Mouse (Mus musculus): ENCODE measurements around the gene Psmd10. TPM values are rescaled to one million over a fixed set of nuclear protein-coding genes. Genes with fewer than 3 reads are reported as not detected.

Psmd10 gene
- polyA plus RNA-seq, 1 experiment from 2014 or later, result 46.6 TPM

GRCm38 (mm10) chrX:140953618-140954017 is 2.9 kb downstream of the Psmd10 start:
- 47% methylated on average over 4 of the region's 4 CpGs for WGBS (ENCODE audit: insufficient replicate concordance)
- H3K9ac ChIP-seq, result peak overlapping the region; percentile 74
- H3K9me3 ChIP-seq (replicated peaks), result no peaks in the 10 kb centered on the region
- H3K4me3 ChIP-seq (replicated peaks), result peak overlapping the region; percentile 65
- H3K36me3 ChIP-seq, result peaks cover 17% of the 10 kb centered on the region
- DNase-seq (peak; percentile 57), ATAC-seq (ENCODE audit: low read depth) (peak; percentile 76)
- peak overlapping the region; percentile 90 for H3K27ac ChIP-seq
- H3K4me1 ChIP-seq (replicated peaks), result no peaks in the 10 kb centered on the region
- H3K4me2 ChIP-seq, result peak overlapping the region; percentile 53
- H3K27me3 ChIP-seq, result no peaks in the 10 kb centered on the region; the same call in 1 of the 2 replicates

- H3K27ac ChIP-seq, result no peak overlapping the region
- no peaks in the 10 kb centered on the region for H3K36me3 ChIP-seq
- H3K4me1 ChIP-seq (replicated peaks), result no peaks in the 10 kb centered on the region
- WGBS (ENCODE audit: insufficient replicate concordance), result 58% methylated on average over 5 of the region's 5 CpGs
- peaks cover 20% of the 10 kb centered on the region for H3K27me3 ChIP-seq
- ATAC-seq (ENCODE audit: low read depth), result no peak
- H3K9me3 ChIP-seq (replicated peaks), result no peaks in the 10 kb centered on the region
- no peak overlapping the region for H3K9ac ChIP-seq
- H3K4me3 ChIP-seq (replicated peaks), result no peak overlapping the region
- DNase-seq, result no peak
- no peak overlapping the region for H3K4me2 ChIP-seq
These were observed 20.3 kb downstream of the Psmd10 start for GRCm38 (mm10) chrX:140936271-140936670.

DNA sequence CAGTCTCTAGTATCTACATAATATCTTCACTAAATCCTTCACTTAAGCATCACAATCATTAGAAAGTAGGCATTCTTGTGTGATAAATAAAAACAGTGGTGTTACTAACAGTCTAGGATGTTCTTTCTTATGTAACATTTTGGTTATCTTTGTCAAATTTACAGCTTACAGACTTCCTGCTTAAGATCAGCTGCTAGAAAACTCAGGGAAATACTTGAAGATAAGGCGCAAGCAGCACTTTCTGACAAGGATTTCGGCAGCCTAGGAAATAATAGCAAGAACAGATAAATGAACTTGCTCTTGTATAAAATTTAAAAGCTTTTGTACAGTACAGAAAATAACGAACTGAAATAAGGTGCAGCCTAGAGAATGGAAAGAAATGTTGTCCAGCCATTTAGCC is 23.3 kb downstream of the Psmd10 start:
- no peaks in the 10 kb centered on the region for H3K4me1 ChIP-seq (replicated peaks)
- H3K4me2 ChIP-seq, result no peak overlapping the region
- no peak overlapping the region for H3K4me3 ChIP-seq (replicated peaks)
- WGBS (ENCODE audit: insufficient replicate concordance), result 24% methylated on average over 3 of the region's 3 CpGs
- no peaks in the 10 kb centered on the region for H3K36me3 ChIP-seq
- H3K9ac ChIP-seq, result no peak overlapping the region
- H3K27me3 ChIP-seq, result peaks cover 20% of the 10 kb centered on the region
- H3K27ac ChIP-seq, result no peak overlapping the region
- DNase-seq (no peak), ATAC-seq (ENCODE audit: low read depth) (no peak)
- no peaks in the 10 kb centered on the region for H3K9me3 ChIP-seq (replicated peaks)

- Histone ChIP-seq H3K4me2 (no peak overlapping the region), H3K9ac (no peak overlapping the region), H3K4me1 (replicated peaks) (no peaks in the 10 kb centered on the region), H3K9me3 (replicated peaks) (no peaks in the 10 kb centered on the region), H3K27me3 (peaks cover 14% of the 10 kb centered on the region), H3K36me3 (no peaks in the 10 kb centered on the region), H3K4me3 (replicated peaks) (no peak overlapping the region), H3K27ac (no peak overlapping the region)
- WGBS (ENCODE audit: insufficient replicate concordance), result 56% methylated on average over 3 of the region's 3 CpGs
- ATAC-seq (ENCODE audit: low read depth) (no peak), DNase-seq (no peak)
These were observed 24.5 kb downstream of the Psmd10 start for GRCm38 (mm10) chrX:140932066-140932465.

DNA sequence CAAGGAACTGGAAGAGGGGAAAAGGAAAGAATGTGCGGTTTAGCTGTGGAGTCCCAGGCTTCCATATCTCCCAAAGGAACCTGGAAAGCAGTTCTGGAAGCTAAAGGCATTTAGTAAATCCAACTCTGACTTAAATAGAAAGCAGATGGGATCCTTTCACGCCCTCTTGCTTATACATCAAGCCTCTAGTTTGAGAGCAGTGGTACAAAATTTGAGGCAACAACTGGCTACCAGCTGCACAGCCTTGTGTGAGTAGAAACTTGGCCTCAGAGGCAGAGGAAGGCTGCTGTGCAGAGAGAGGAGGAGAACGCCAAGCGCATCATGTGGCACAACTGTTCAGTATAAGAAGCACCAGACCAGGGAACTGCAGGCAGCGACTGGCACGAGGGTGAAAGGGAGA is 35.2 kb downstream of the Psmd10 start:
- Histone ChIP-seq H3K4me2 (no peak overlapping the region), H3K36me3 (no peaks in the 10 kb centered on the region), H3K9me3 (replicated peaks) (no peaks in the 10 kb centered on the region), H3K9ac (no peak overlapping the region), H3K27me3 (0 out of 2 replicates have a peak, but pooled peaks cover 5% of the 10 kb centered on the region), H3K4me1 (replicated peaks) (no peaks in the 10 kb centered on the region), H3K27ac (no peak overlapping the region), H3K4me3 (replicated peaks) (no peak overlapping the region)
- WGBS (ENCODE audit: insufficient replicate concordance), result 67% methylated on average over 6 of the region's 6 CpGs
- ATAC-seq (ENCODE audit: low read depth), result no peak
- DNase-seq, result no peak

- 53% methylated on average over 7 of the region's 7 CpGs for WGBS (ENCODE audit: insufficient replicate concordance)
- Histone ChIP-seq H3K9ac (no peak within 1 kb of the TSS), H3K36me3 (no peaks in the 10 kb centered on the region), H3K9me3 (replicated peaks) (no peaks in the 10 kb centered on the region), H3K4me3 (replicated peaks) (no peak within 1 kb of the TSS), H3K4me2 (no peak within 1 kb of the TSS), H3K27ac (no peak within 1 kb of the TSS), H3K4me1 (replicated peaks) (no peaks in the 10 kb centered on the region), H3K27me3 (no peaks in the 10 kb centered on the region)
- ATAC-seq (ENCODE audit: low read depth), result no peak
- no peak for DNase-seq
These were observed 49.2 kb downstream of the Psmd10 start, which contains the start of gene Vsig1 for GRCm38 (mm10) chrX:140907360-140907759. Gene Vsig1, plus strand, starts transcription at chrX:140907608.

- Histone ChIP-seq H3K9me3 (replicated peaks) (no peaks in the 10 kb centered on the region), H3K4me3 (replicated peaks) (no peak overlapping the region), H3K4me2 (no peak overlapping the region), H3K4me1 (replicated peaks) (no peaks in the 10 kb centered on the region), H3K27me3 (no peaks in the 10 kb centered on the region), H3K9ac (no peak overlapping the region), H3K27ac (no peak overlapping the region), H3K36me3 (no peaks in the 10 kb centered on the region)
- WGBS (ENCODE audit: insufficient replicate concordance), result 49% methylated on average over 3 of the region's 3 CpGs
- ATAC-seq (ENCODE audit: low read depth) (no peak), DNase-seq (no peak)
These were observed 53.0 kb downstream of the Psmd10 start for GRCm38 (mm10) chrX:140903487-140903886.

Other genes with a start within 250 kb of the Psmd10 start
- gene Tex13b, start 143.3 kb downstream of the Psmd10 start, polyA plus RNA-seq (2015; fragmentation: Nextera tagmentation; extraction: Ambion mirVana), result not detected in 2 replicates
- 0.13 TPM in 1 of 2 replicates, not detected in the other for gene Vsig1, start 49.1 kb downstream of the Psmd10 start, polyA plus RNA-seq (2015; fragmentation: Nextera tagmentation; extraction: Ambion mirVana)
- 23.9 and 29.3 TPM in 2 replicates for gene Atg4a, start 179 bp upstream of the Psmd10 start, polyA plus RNA-seq (2015; fragmentation: Nextera tagmentation; extraction: Ambion mirVana)